Mouse (Mus musculus): Measurements from ENCODE around the gene Nup107. TPM values are rescaled to one million over a fixed set of nuclear protein-coding genes. Genes with fewer than 3 reads are reported as not detected.
"Not testable (repeated sequence)": the region's sequence is repeated elsewhere in the genome, so short reads cannot be mapped to it uniquely, and the experiment has no call there.

Gene Nup107
- polyA plus RNA-seq, 1 experiment from 2014 or later: 50.8 TPM

DNA sequence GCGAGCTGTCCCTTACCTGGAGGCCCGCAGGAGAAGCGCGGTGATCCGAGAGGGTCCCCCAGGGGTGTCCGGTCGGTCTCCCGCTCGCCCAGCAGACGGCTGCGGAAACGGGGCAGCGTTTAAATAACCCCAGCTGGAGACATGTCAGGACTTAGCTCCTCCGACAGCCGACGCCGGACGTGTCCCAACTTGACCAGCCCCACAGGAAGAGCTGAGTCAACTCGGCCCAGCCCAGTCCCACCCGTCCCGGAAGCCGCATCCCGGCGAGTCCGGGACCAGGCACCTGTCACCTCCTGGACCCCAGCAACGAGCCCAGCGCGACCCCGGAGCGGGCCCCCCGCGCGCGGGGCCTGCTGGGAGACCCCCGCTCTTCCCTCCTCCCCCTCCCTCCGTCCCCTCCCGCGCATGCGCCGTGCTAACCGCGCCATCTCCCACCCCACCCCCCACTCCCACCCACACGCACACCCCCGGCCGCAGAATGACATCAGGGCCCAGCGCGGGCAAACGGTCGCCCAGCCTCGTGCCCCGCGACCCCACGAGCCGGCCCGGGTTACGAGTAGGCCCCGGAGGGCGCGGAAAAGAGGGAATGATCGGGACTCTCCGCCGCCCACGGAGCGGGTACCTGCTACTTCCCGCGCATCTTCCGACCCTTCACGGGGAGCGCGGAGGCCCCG is 82.4 kb downstream of the Nup107 start:
- ATAC-seq (ENCODE audit: insufficient number of reproducible peaks, low FRiP score, low TSS enrichment, low read depth): peak; percentile 81
- peaks cover 18% of the 10 kb centered on the region for H3K36me3 ChIP-seq
- H3K4me2 ChIP-seq (replicated peaks): peak overlapping the region; percentile 59
- H3K27ac ChIP-seq (replicated peaks): peak overlapping the region; percentile 97
- H3K9ac ChIP-seq: peak overlapping the region; percentile 99
- peaks cover 15% of the 10 kb centered on the region for H3K4me1 ChIP-seq
- no peaks in the 10 kb centered on the region for H3K27me3 ChIP-seq
- H3K4me3 ChIP-seq (replicated peaks): peak overlapping the region; percentile 99
- H3K9me3 ChIP-seq (replicated peaks): no peaks in the 10 kb centered on the region
- WGBS: under 1% methylated on average over 63 of the region's 71 CpGs

DNA sequence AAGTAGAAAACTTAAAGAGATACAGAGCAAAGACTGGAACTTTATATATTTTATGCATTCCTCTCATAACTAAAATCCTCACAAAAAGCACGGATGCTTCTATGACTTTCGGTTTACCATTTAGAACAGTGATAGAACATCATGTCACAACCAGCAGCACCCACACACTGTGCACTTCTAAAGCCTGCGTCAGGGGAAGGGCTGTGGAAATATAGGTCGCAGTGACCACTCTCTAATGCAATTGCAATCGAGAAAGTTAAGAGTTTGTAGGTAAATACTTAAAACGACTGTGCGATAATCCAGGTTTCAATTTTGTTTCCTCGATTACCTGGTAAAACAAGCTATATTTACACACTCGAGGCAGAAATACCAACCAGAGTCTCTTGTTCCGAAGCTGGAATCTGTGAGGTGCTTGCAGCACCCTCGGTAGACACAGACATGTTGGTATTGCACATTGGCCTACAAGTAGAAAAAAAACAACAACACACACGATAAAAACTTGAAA is 83.1 kb downstream of the Nup107 start:
- 33% methylated on average over 12 of the region's 12 CpGs for WGBS
- H3K9ac ChIP-seq: peak overlapping the region; percentile 99
- peak overlapping the region; percentile 99 for H3K4me3 ChIP-seq (replicated peaks)
- peaks cover 15% of the 10 kb centered on the region for H3K4me1 ChIP-seq
- H3K36me3 ChIP-seq: peaks cover 25% of the 10 kb centered on the region
- H3K27ac ChIP-seq (replicated peaks): peak overlapping the region; percentile 97
- no peak for ATAC-seq (ENCODE audit: insufficient number of reproducible peaks, low FRiP score, low TSS enrichment, low read depth)
- no peaks in the 10 kb centered on the region for H3K9me3 ChIP-seq (replicated peaks)
- no peaks in the 10 kb centered on the region for H3K27me3 ChIP-seq
- peak overlapping the region; percentile 59 for H3K4me2 ChIP-seq (replicated peaks)

DNA sequence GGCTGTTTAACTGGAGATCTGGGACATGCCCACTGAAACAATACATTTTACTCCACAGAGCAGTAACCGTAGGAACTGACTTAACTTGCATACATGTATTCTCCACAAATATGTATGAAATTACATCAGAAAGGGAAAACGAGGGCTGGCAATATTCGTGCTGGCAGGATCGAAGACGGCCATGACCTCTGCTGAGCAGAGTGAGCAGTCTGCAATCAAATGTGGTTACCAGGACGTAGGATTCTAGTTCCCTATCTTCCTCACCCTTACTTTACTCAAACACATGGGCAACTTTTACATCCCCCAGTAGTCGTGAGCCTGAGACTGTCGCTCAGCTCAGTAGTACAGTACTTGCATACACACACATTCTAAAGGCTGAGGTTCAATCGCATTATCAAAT is 83.6 kb downstream of the Nup107 start:
- Histone ChIP-seq H3K4me3 (replicated peaks) (peak overlapping the region; percentile 99), H3K9me3 (replicated peaks) (no peaks in the 10 kb centered on the region), H3K36me3 (peaks cover 28% of the 10 kb centered on the region), H3K4me2 (replicated peaks) (peak overlapping the region; percentile 59), H3K27ac (replicated peaks) (no peak overlapping the region), H3K4me1 (peaks cover 15% of the 10 kb centered on the region), H3K9ac (no peak overlapping the region), H3K27me3 (no peaks in the 10 kb centered on the region)
- ATAC-seq (ENCODE audit: insufficient number of reproducible peaks, low FRiP score, low TSS enrichment, low read depth): no peak
- WGBS: 74% methylated on average over 9 of the region's 9 CpGs

DNA sequence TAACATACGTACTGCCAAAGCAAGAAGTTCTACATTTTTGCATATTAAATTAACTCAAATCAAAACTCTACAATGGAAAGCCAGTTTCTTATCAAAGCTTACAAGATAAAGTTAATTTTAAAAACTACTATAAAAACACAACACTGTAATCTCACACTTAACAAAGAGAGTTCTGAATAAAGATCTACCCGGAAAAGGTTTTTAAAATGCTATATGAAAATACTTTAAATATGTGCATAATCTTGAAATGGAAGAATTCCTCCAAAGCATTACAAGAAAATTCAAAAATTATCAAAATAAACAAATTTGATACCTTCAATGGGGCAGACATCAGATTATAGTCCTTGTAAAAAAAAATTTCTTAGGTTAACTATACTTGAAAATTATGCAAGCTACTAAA is 84.1 kb downstream of the Nup107 start:
- WGBS: 90% methylated on average over 2 of the region's 2 CpGs
- no peak overlapping the region for H3K4me3 ChIP-seq (replicated peaks)
- ATAC-seq (ENCODE audit: insufficient number of reproducible peaks, low FRiP score, low TSS enrichment, low read depth): no peak
- peaks cover 33% of the 10 kb centered on the region for H3K36me3 ChIP-seq
- no peak overlapping the region for H3K27ac ChIP-seq (replicated peaks)
- no peaks in the 10 kb centered on the region for H3K9me3 ChIP-seq (replicated peaks)
- H3K4me1 ChIP-seq: peaks cover 15% of the 10 kb centered on the region
- no peaks in the 10 kb centered on the region for H3K27me3 ChIP-seq
- no peak overlapping the region for H3K9ac ChIP-seq
- H3K4me2 ChIP-seq (replicated peaks): no peak overlapping the region

DNA sequence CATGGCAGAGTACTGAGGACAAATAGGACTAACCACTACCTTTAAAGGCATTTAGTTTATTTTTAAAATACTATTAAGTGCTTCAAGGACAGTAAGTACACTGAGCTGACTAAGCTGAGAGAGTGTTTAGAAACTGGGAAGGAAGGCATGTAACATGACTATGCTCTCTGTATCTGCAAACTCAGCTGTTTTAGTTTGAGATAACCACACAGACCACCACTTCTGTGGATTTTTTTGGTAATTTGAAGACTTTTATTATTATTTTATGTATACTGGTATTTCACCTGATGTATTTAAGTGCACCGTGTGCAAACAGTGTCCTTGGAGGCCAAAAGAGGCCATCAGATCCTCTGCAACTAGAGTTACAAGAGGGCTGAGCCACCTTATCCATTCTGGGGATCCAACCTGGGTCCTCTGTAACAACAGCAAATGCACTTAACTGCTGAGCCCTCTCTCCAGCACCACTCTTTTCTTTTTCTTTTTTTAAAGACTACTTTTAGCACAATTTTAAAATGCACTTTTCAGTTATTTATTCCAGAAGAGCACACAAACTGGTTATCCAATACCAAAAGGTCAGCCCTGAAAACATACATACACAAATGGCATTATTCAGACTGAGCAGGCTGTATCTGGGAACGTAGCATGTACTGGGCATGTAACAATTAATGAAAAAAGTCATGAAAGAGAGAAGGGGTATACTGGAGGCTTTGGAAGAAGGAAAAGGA is 85.2 kb downstream of the Nup107 start:
- Histone ChIP-seq H3K4me1 (peaks cover 15% of the 10 kb centered on the region), H3K9me3 (replicated peaks) (no peaks in the 10 kb centered on the region), H3K9ac (no peak overlapping the region), H3K36me3 (peaks cover 40% of the 10 kb centered on the region), H3K4me3 (replicated peaks) (no peak overlapping the region), H3K4me2 (replicated peaks) (no peak overlapping the region), H3K27ac (replicated peaks) (no peak overlapping the region), H3K27me3 (no peaks in the 10 kb centered on the region)
- ATAC-seq (ENCODE audit: insufficient number of reproducible peaks, low FRiP score, low TSS enrichment, low read depth): no peak
- 86% methylated on average over 2 of the region's 2 CpGs for WGBS

DNA sequence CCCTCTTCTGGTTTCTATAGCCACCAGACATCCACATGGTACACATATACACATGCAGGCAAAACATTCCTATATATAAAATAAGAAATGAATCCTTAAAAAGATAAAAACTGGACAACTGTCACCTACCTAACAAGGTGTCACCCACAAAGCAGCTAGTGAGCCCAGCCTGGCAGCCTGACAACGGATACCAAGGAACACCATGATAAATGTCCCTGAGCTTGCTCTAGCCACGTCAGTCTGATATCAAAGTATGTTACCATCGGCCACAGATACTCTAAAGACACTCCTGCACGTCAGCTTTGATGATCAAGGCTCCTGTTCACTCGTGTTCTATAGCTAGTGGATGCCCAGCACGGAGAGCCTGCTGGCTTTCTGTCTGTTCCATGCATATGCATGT is 86.1 kb downstream of the Nup107 start:
- no peak for ATAC-seq (ENCODE audit: insufficient number of reproducible peaks, low FRiP score, low TSS enrichment, low read depth)
- Histone ChIP-seq H3K36me3 (peaks cover 47% of the 10 kb centered on the region), H3K4me2 (replicated peaks) (no peak overlapping the region), H3K27me3 (no peaks in the 10 kb centered on the region), H3K9me3 (replicated peaks) (no peaks in the 10 kb centered on the region), H3K4me1 (peaks cover 14% of the 10 kb centered on the region), H3K27ac (replicated peaks) (no peak overlapping the region), H3K9ac (no peak overlapping the region), H3K4me3 (replicated peaks) (no peak overlapping the region)
- WGBS: 91% methylated on average over 6 of the region's 6 CpGs

DNA sequence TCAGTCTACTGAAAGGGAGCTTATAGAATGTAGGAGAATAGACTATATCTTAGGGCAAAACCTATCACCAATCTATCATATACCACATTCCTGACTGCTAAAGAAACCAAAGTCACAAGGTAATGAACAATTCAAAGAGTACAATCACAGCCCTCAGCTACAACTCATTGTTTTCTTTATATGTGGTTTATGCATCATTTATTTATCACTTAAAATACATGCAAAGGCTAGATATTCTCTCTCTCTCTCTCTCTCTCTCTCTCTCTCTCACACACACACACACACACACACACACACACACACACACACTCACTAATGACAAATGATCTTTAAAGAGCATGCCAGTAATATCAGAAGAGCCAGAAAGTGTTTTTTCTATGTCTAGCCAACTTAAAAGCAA is 86.7 kb downstream of the Nup107 start:
- Histone ChIP-seq H3K4me3 (replicated peaks) (no peak overlapping the region), H3K9ac (no peak overlapping the region), H3K9me3 (replicated peaks) (no peaks in the 10 kb centered on the region), H3K27ac (replicated peaks) (no peak overlapping the region), H3K4me1 (peaks cover 11% of the 10 kb centered on the region), H3K4me2 (replicated peaks) (no peak overlapping the region), H3K36me3 (peaks cover 50% of the 10 kb centered on the region), H3K27me3 (no peaks in the 10 kb centered on the region)
- no peak for ATAC-seq (ENCODE audit: insufficient number of reproducible peaks, low FRiP score, low TSS enrichment, low read depth)

DNA sequence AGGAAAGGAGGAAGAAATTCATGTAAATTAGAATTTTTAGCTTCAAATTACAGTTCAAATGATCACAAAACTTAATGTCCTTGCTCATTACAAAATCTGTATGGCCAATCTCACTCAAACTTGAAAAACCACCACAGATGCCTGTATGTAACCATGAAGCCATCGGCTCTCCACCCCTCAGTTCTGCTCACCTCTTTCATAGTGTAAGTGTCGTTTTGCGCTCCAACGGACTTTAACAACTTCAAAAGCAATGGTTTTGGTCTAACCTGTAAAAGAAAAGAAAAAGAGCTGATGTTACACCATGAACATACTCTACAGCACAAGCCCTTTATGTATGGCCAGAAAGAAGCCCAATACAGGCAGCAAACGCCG is 87.6 kb downstream of the Nup107 start:
- no peak for ATAC-seq (ENCODE audit: insufficient number of reproducible peaks, low FRiP score, low TSS enrichment, low read depth)
- H3K27me3 ChIP-seq: no peaks in the 10 kb centered on the region
- H3K27ac ChIP-seq (replicated peaks): no peak overlapping the region
- H3K4me3 ChIP-seq (replicated peaks): no peak overlapping the region
- no peak overlapping the region for H3K4me2 ChIP-seq (replicated peaks)
- H3K9me3 ChIP-seq (replicated peaks): no peaks in the 10 kb centered on the region
- H3K9ac ChIP-seq: no peak overlapping the region
- WGBS: 94% methylated on average over 6 of the region's 6 CpGs
- H3K4me1 ChIP-seq: peaks cover 11% of the 10 kb centered on the region
- H3K36me3 ChIP-seq: peaks cover 59% of the 10 kb centered on the region

DNA sequence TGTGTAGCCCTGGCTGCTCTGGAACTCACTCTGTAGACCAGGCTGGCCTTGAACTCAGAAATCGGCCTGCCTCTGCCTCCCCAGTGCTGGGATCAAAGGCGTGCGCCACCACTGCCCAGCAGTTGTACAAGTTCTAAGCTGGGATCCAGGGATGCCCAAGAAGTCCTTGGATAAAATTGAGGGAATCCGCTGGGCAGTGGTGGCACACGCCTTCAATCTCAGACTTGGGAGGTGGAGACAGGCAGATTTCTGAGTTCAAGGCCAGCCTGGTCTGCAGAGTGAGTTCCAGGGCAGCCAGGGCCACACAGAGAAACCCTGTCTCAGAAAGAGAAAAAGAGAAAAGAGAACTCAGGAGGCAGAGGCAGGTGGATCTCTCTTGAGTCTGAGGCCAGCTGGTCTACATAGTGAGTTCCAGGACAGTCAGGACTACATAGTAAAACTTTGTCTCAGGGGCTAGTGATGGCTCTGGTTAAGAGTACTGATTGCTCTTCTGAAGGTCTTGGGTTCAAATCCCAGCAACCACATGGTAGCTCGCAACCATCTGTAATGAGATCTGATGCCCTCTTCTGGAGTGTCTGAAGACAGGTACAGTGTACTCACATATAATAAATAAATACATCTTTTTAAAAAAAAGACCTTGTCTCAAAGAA is 88.1 kb downstream of the Nup107 start:
- H3K27me3 ChIP-seq; H3K4me2 ChIP-seq (replicated peaks); ATAC-seq (ENCODE audit: insufficient number of reproducible peaks, low FRiP score, low TSS enrichment, low read depth); H3K9me3 ChIP-seq (replicated peaks); H3K4me1 ChIP-seq; H3K9ac ChIP-seq; H3K27ac ChIP-seq (replicated peaks); H3K4me3 ChIP-seq (replicated peaks): not testable (repeated sequence)
- 97% methylated on average over 6 of the region's 6 CpGs for WGBS
- H3K36me3 ChIP-seq: peaks cover 64% of the 10 kb centered on the region

DNA sequence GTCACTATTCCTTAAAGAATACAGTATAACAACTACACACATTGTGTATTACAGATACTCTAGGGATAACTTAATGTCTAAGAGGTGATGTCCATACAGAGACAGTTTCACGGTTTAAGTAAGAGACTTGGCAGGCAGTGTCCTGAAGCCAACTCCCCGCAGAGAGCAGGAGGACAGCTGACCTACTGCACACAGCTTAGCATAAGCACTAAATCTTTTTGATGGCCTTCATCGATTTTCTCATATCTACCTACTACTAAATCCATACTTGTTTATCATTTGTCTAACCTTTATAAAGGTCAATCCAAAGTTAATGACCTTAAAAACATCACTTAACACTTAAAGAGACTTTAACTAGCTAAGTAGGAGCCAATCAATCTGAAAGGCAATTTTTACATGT is 89.0 kb downstream of the Nup107 start:
- H3K27me3 ChIP-seq: no peaks in the 10 kb centered on the region
- H3K9me3 ChIP-seq (replicated peaks): no peaks in the 10 kb centered on the region
- no peak overlapping the region for H3K27ac ChIP-seq (replicated peaks)
- no peaks in the 10 kb centered on the region for H3K4me1 ChIP-seq
- H3K36me3 ChIP-seq: peaks cover 73% of the 10 kb centered on the region
- H3K4me2 ChIP-seq (replicated peaks): no peak overlapping the region
- H3K9ac ChIP-seq: no peak overlapping the region
- ATAC-seq (ENCODE audit: insufficient number of reproducible peaks, low FRiP score, low TSS enrichment, low read depth): no peak
- 92% methylated on average over 3 of the region's 3 CpGs for WGBS
- H3K4me3 ChIP-seq (replicated peaks): no peak overlapping the region

DNA sequence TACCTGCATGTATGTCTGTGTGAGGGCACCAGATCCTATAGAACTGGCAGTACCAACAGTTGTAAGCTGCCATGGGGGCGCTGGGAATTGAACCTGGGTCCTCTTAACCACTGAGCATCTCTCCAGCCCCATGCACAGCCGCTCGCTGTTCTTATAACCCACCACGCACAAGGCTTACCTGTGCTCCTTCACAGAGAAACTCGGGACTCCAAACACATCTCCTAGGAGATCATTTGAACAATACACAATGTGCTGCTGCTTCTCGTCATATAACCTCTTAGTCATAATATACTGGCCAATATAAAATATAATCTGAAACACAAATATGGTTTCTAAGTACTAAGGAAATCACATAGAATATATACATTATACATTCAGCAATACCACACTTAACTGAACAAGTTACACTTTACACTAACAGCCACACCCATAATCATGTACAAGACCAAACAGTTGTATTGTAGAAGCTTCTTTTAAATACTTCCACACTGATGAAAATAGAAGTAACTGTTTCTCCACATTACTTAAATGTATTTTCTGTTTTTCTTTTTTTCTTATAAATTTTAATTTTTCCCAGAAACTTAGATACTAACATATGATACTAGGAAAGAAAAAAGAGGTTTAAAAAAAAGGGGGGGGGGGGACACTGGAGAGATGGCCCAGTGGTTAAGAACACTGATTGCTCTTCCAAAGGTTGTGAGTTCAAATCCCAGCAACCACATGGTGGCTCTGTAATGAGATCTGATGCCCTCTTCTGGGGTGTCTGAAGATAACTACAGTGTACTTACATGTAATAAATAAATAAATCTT is 90.3 kb downstream of the Nup107 start:
- H3K36me3 ChIP-seq: peaks cover 84% of the 10 kb centered on the region
- no peaks in the 10 kb centered on the region for H3K9me3 ChIP-seq (replicated peaks)
- no peak overlapping the region for H3K27ac ChIP-seq (replicated peaks)
- H3K27me3 ChIP-seq: no peaks in the 10 kb centered on the region
- ATAC-seq (ENCODE audit: insufficient number of reproducible peaks, low FRiP score, low TSS enrichment, low read depth): no peak
- H3K9ac ChIP-seq: no peak overlapping the region
- H3K4me1 ChIP-seq: no peaks in the 10 kb centered on the region
- no peak overlapping the region for H3K4me2 ChIP-seq (replicated peaks)
- H3K4me3 ChIP-seq (replicated peaks): no peak overlapping the region
- 92% methylated on average over 6 of the region's 6 CpGs for WGBS

Measured in embryonic facial prominence, embryonic 15.5 days (tissue).